Mouse (Mus musculus) G1E (cell line): ENCODE data around the gene Mettl6. TPM values are rescaled to one million over a fixed set of nuclear protein-coding genes. Genes with fewer than 3 reads are reported as not detected.

Experiments used
- ATAC-seq: 2 replicates; pipeline ENCODE4 v1.8.0; 2016; ENCODE audit warnings: mild to moderate bottlenecking; ENCODE audit not compliant: insufficient number of reproducible peaks, poor library complexity, low FRiP score, severe bottlenecking; ENCODE audit errors: extremely low read depth
- DNase-seq: peaks from one replicate; pipeline ENCODE4 v3.0.0; 2012; ENCODE audit warnings: low spot score
- H3K27me3 ChIP-seq: 2 replicates; pipeline ENCODE4 v1.6.1; 2012; ENCODE audit warnings: mild to moderate bottlenecking, low read length, inconsistent platforms; ENCODE audit not compliant: insufficient read depth
- H3K36me3 ChIP-seq: replicated peaks from 2 replicates; pipeline ENCODE3; 2012; ENCODE audit warnings: mild to moderate bottlenecking, inconsistent platforms
- H3K4me1 ChIP-seq: 2 replicates; pipeline ENCODE4 v1.6.1; 2012; ENCODE audit warnings: low read depth, low read length, inconsistent platforms, mixed read lengths; ENCODE audit not compliant: insufficient read depth
- H3K4me3 ChIP-seq: 2 replicates; pipeline ENCODE4 v1.5.1; 2012; ENCODE audit warnings: low read depth, mild to moderate bottlenecking, inconsistent platforms, low read length, moderate library complexity, mixed read lengths
- H3K9me3 ChIP-seq: replicated peaks from 2 replicates; pipeline ENCODE4 v1.6.1; 2012; ENCODE audit warnings: inconsistent platforms
- CTCF ChIP-seq: IDR thresholded peaks from 2 replicates; pipeline ENCODE4 v1.5.1; 2012; ENCODE audit warnings: low read depth, low read length, inconsistent platforms, mixed read lengths
- GATA1 ChIP-seq: IDR thresholded peaks from 2 replicates; pipeline ENCODE4 v1.6.1; 2012; ENCODE audit warnings: borderline replicate concordance, low read length, inconsistent platforms, mixed read lengths
- GATA2 ChIP-seq: IDR thresholded peaks from 2 replicates; pipeline ENCODE4 v1.6.1; 2012; ENCODE audit warnings: low read depth, low read length, inconsistent platforms, borderline replicate concordance
- POLR2AphosphoS5 ChIP-seq: IDR thresholded peaks from 2 replicates; pipeline ENCODE4 v1.6.1; 2012; ENCODE audit warnings: low read depth, low read length, inconsistent platforms; ENCODE audit not compliant: insufficient replicate concordance
- TAL1 ChIP-seq: conservative IDR thresholded peaks from 2 replicates; pipeline ENCODE4 v1.6.1; 2012; ENCODE audit warnings: low read depth, low read length, inconsistent platforms, mixed read lengths
- polyA plus RNA-seq: library from polyadenylated mRNA; stranded (reverse); fragments of >175 nt; gene quantifications from 2 replicates; pipeline ENCODE4 v1.2.3, GENCODE M21; 2012
- total RNA-seq, 2 experiments: library from RNA; stranded (forward) in 1 of 2; stranded (reverse) in 1 of 2; fragments of 200-1000 nt in 1 of 2; fragments of >200 nt in 1 of 2; fragmentation: Nextera tagmentation in 1 of 2; gene quantifications; 2 replicates each; pipeline ENCODE4 v1.2.3; 2014 to 2017

The Mettl6 gene
- total and polyA plus RNA-seq, 3 experiments = 3.1 to 76.5 (median 57.2) TPM

DNA sequence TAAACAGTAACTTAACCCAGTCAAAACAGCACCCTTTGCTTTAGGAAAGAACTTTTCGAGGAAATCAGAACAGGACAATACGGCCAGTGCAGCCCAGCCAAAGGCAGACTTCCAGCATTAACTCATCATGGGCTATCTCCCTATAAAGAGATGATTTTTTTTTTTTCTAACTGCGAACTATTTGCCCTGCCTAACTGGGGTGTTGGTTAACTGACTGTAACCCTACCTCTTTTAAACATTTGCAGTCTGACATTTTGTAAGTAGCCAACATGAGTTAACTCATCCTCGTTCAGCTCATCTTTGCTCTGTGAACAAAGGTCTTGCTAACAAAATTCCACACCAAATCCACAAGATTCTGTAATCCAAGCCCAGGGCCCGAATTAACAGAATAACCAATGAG is 60.4 kb downstream of the Mettl6 start:
- no peak for TF ChIP-seq GATA2
- no peak for TF ChIP-seq POLR2AphosphoS5
- TF ChIP-seq TAL1 = no peak
- no peak for TF ChIP-seq GATA1
- TF ChIP-seq CTCF = no peak
- Histone ChIP-seq H3K4me3 (no peak overlapping the region), H3K36me3 (no peaks in the 10 kb centered on the region), H3K9me3 (no peaks in the 10 kb centered on the region), H3K27me3 (peaks cover 54% of the 10 kb centered on the region), H3K4me1 (peaks cover 39% of the 10 kb centered on the region)
- ATAC-seq (no peak), DNase-seq (no peak)

DNA sequence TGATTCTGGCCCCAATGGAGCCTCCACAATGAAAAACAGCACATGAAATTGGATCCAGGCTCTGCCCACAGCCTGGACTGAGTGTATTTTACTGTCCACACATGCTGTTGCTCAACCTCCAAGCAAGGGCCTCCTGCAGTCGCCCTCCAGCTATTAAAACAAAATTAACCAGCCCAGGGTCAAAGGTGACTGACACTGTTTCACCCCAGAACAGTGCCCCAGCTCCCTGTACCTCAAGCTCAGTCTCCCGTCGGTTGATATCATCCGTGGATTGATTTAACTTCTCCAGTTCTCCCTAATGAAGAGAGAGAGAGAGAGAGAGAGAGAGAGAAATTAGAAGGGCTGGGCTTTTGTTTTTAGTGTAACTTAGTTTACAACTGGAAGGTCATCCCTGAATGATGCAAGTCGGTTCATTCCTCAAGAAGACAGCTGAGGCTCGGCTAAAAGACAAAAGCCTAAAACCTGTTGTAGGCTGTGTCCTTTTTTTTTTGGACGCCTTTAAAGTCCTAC is 60.9 kb downstream of the Mettl6 start:
- H3K27me3 ChIP-seq = peaks cover 52% of the 10 kb centered on the region
- no peak for DNase-seq
- ATAC-seq = no peak
- peaks cover 39% of the 10 kb centered on the region for H3K4me1 ChIP-seq
- no peaks in the 10 kb centered on the region for H3K36me3 ChIP-seq
- H3K9me3 ChIP-seq = no peaks in the 10 kb centered on the region
- TF ChIP-seq CTCF (no peak), POLR2AphosphoS5 (no peak), GATA1 (no peak), TAL1 (no peak), GATA2 (no peak)
- H3K4me3 ChIP-seq = no peak overlapping the region

- DNase-seq (no peak), ATAC-seq (no peak)
- H3K27me3 ChIP-seq = peaks cover 53% of the 10 kb centered on the region
- no peaks in the 10 kb centered on the region for H3K36me3 ChIP-seq
- no peak for TF ChIP-seq POLR2AphosphoS5
- no peak for TF ChIP-seq GATA2
- no peaks in the 10 kb centered on the region for H3K9me3 ChIP-seq
- H3K4me3 ChIP-seq = no peak overlapping the region
- H3K4me1 ChIP-seq = peaks cover 36% of the 10 kb centered on the region
Measured at GRCm38 (mm10) chr14:31433126-31433525, 61.7 kb downstream of the Mettl6 start.

GRCm38 (mm10) chr14:31432424-31432823 is 62.4 kb downstream of the Mettl6 start:
- Histone ChIP-seq H3K9me3 (no peaks in the 10 kb centered on the region), H3K4me3 (no peak overlapping the region; the same call in 1 of the 2 replicates), H3K36me3 (no peaks in the 10 kb centered on the region), H3K4me1 (peaks cover 36% of the 10 kb centered on the region), H3K27me3 (peaks cover 47% of the 10 kb centered on the region)
- no peak for ATAC-seq
- no peak for TF ChIP-seq CTCF
- no peak for TF ChIP-seq TAL1
- no peak for TF ChIP-seq POLR2AphosphoS5
- TF ChIP-seq GATA1 = no peak
- no peak for TF ChIP-seq GATA2
- no peak for DNase-seq

DNA sequence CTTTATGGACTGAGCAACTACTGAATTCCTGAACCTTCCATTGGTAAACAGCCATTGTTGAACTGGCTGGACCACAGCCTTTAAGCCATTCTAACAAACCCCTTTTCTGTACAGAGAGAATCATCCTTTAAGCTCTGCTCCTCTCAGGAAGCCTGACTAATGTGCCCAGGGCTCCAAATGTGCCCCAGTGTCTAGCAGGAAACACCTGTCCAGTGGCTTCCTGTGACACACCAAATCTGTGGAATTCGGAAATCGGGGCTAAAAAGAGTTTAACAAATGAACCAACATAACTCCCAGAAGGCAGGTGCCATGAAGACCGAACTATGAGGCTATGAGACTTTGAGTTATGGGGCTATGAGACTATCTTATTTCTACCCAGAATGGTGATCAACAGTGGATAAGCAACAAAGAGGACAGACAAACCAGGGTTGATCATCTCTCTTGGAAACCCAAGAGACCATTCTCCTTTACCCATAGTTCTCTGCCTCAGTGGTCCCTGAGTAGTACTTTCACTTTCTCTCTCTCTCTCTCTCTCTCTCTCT is 63.0 kb downstream of the Mettl6 start:
- no peaks in the 10 kb centered on the region for H3K9me3 ChIP-seq
- ATAC-seq = no peak
- peaks cover 43% of the 10 kb centered on the region for H3K27me3 ChIP-seq
- DNase-seq = no peak
- no peak for TF ChIP-seq CTCF
- TF ChIP-seq POLR2AphosphoS5 = no peak
- TF ChIP-seq GATA2 = no peak
- TF ChIP-seq GATA1 = no peak
- TF ChIP-seq TAL1 = no peak
- H3K4me1 ChIP-seq = peaks cover 36% of the 10 kb centered on the region
- no peaks in the 10 kb centered on the region for H3K36me3 ChIP-seq
- no peak overlapping the region for H3K4me3 ChIP-seq

- Histone ChIP-seq H3K27me3 (peaks cover 23% of the 10 kb centered on the region), H3K9me3 (no peaks in the 10 kb centered on the region), H3K36me3 (no peaks in the 10 kb centered on the region), H3K4me3 (no peak overlapping the region), H3K4me1 (peaks cover 20% of the 10 kb centered on the region; the same call in 1 of the 2 replicates)
- ATAC-seq (no peak), DNase-seq (no peak)
- TF ChIP-seq CTCF (no peak), GATA2 (no peak), GATA1 (no peak), TAL1 (no peak), POLR2AphosphoS5 (no peak)
Measured at GRCm38 (mm10) chr14:31429004-31429395, 65.8 kb downstream of the Mettl6 start.
